8 mouse cellular contexts compared by ENCODE assay signal in the genomic region with DNA sequence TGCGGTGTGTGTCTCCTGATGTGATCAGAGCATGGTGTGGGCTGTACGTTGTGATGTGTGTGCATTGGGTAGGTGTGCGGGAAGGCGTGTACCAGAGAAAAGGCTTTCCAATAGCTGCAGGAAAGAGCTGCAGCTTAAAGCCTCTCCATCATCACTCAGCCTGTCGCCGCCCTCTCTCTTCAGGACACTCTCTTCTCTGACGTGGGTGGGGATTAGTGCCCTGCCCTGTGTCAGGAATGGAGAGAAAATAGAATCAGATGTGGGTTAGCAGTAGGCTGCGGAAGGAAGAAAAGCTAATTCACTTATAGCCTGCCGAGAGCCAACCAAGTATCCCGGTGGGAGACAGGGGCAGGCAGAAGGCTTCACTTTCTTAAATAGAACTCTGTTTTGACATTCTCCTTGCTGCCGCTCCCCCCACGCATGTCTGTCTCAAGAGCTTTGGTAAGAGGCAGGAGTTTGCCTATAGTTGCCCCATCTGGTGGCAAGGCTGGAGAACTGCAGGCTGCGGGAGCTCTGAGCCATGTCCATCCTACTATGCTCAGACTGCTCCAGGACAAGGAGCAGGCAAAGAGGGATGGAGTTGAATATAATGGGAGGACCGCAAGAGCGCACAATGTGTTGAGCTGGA. TPM values are rescaled to one million over a fixed set of nuclear protein-coding genes. Genes with fewer than 3 reads are reported as not detected.
A peak's percentile ranks its signal among the peaks of the same experiment; 100 is the strongest.
DNase-seq lines count a peak whose midpoint lies in the region; ATAC-seq and TF ChIP-seq lines count a peak whose summit lies in the region.

No protein-coding gene starts in this region.

- H3K27me3 ChIP-seq in embryonic facial prominence, embryonic 13.5 days: no peaks in the 10 kb centered on the region
- no peaks in the 10 kb centered on the region for H3K27me3 ChIP-seq in heart, adult 2 months (ENCODE audit: control insufficient read depth, insufficient read depth, low read length)
- no peaks in the 10 kb centered on the region for H3K27me3 ChIP-seq in kidney, adult 2 months (replicated peaks; ENCODE audit: control insufficient read depth, insufficient read depth, low read length)
- H3K27me3 ChIP-seq in limb, embryonic 11.5 days (ENCODE audit: control insufficient read depth, insufficient read depth, low read length): no peaks in the 10 kb centered on the region
- H3K27me3 ChIP-seq in midbrain, embryonic 14.5 days (ENCODE audit: control insufficient read depth, insufficient read depth, low read length): no peaks in the 10 kb centered on the region
- H3K27me3 ChIP-seq in small intestine, adult 2 months (ENCODE audit: control insufficient read depth, insufficient read depth, low read length): no peaks in the 10 kb centered on the region

- ATAC-seq in embryonic facial prominence, embryonic 13.5 days (ENCODE audit: insufficient number of reproducible peaks, insufficient read depth, low FRiP score, low TSS enrichment, low read depth): 0 out of 2 replicates have a peak, but pooled peaks have one; percentile 38
- no peak for ATAC-seq in limb, embryonic 11.5 days (ENCODE audit: insufficient number of reproducible peaks, low FRiP score, low TSS enrichment, low read depth)
- peak; percentile 38; the same call in 1 of the 2 replicates for ATAC-seq in midbrain, embryonic 14.5 days (ENCODE audit: low FRiP score, low TSS enrichment)

- 32% methylated on average over 15 of the region's 15 CpGs for WGBS in embryonic facial prominence, embryonic 13.5 days
- 28% methylated on average over 15 of the region's 15 CpGs for WGBS in heart, adult 2 months
- 40% methylated on average over 15 of the region's 15 CpGs for WGBS in kidney, adult 2 months
- WGBS in limb, embryonic 11.5 days: 42% methylated on average over 15 of the region's 15 CpGs
- WGBS in midbrain, embryonic 14.5 days: 38% methylated on average over 15 of the region's 15 CpGs
- 38% methylated on average over 15 of the region's 15 CpGs for WGBS in small intestine, adult 2 months

- no peak for TF ChIP-seq POLR2A in heart, adult 2 months (IDR thresholded peaks at IDR 0.05; ENCODE audit: insufficient read depth, low read depth, low read length)
- TF ChIP-seq POLR2A in kidney, adult 2 months (IDR thresholded peaks at IDR 0.05; ENCODE audit: low read depth, low read length): no peak
- TF ChIP-seq POLR2A in small intestine, adult 2 months (IDR thresholded peaks at IDR 0.05; ENCODE audit: low read depth, low read length): no peak

- peaks cover 21% of the 10 kb centered on the region for H3K4me1 ChIP-seq in embryonic facial prominence, embryonic 13.5 days
- H3K4me1 ChIP-seq in heart, adult 2 months (ENCODE audit: control insufficient read depth, insufficient read depth, low read length): no peaks in the 10 kb centered on the region; the same call in 1 of the 2 replicates
- H3K4me1 ChIP-seq in kidney, adult 2 months (ENCODE audit: control insufficient read depth, insufficient read depth, low read length): no peaks in the 10 kb centered on the region
- peaks cover 9% of the 10 kb centered on the region; the same call in 1 of the 2 replicates for H3K4me1 ChIP-seq in limb, embryonic 11.5 days (ENCODE audit: control insufficient read depth, insufficient read depth, low read length)
- peaks cover 12% of the 10 kb centered on the region for H3K4me1 ChIP-seq in midbrain, embryonic 14.5 days (ENCODE audit: control insufficient read depth, insufficient read depth, low read length)
- peaks cover 14% of the 10 kb centered on the region; the same call in 1 of the 2 replicates for H3K4me1 ChIP-seq in small intestine, adult 2 months (ENCODE audit: control insufficient read depth, insufficient read depth, insufficient read length, low read length)

- peak overlapping the region; percentile 54 for H3K4me2 ChIP-seq in embryonic facial prominence, embryonic 13.5 days
- no peak overlapping the region for H3K4me2 ChIP-seq in limb, embryonic 11.5 days (ENCODE audit: low read depth, severe bottlenecking)
- H3K4me2 ChIP-seq in midbrain, embryonic 14.5 days (ENCODE audit: low read length): peak overlapping the region; percentile 29

- peak; percentile 100; the same call in 1 of the 2 replicates for TF ChIP-seq CTCF in heart, adult 2 months (IDR thresholded peaks at IDR 0.05)
- TF ChIP-seq CTCF in kidney, adult 2 months (conservative IDR thresholded peaks at IDR 0.05; ENCODE audit: insufficient read depth, insufficient read length, low read depth, low read length): peak; percentile 89
- TF ChIP-seq CTCF in small intestine, adult 2 months (IDR thresholded peaks at IDR 0.05; ENCODE audit: extremely low read depth, insufficient read length, insufficient replicate concordance, low read depth, low read length): peak; percentile 89; the same call in 1 of the 2 replicates

- peaks cover 6% of the 10 kb centered on the region; the same call in 1 of the 2 replicates for H3K9me3 ChIP-seq in embryonic facial prominence, embryonic 13.5 days
- H3K9me3 ChIP-seq in limb, embryonic 11.5 days (ENCODE audit: control insufficient read depth, low read length): no peaks in the 10 kb centered on the region
- no peaks in the 10 kb centered on the region for H3K9me3 ChIP-seq in midbrain, embryonic 14.5 days (ENCODE audit: control insufficient read depth, low read length)

- no peak overlapping the region for H3K27ac ChIP-seq in embryonic facial prominence, embryonic 13.5 days
- no peak overlapping the region for H3K27ac ChIP-seq in heart, adult 2 months
- no peak overlapping the region for H3K27ac ChIP-seq in kidney, adult 2 months (ENCODE audit: insufficient read depth, low read depth, low read length)
- H3K27ac ChIP-seq in limb, embryonic 11.5 days (replicated peaks; ENCODE audit: low read depth, low read length): no peak overlapping the region
- no peak overlapping the region for H3K27ac ChIP-seq in midbrain, embryonic 14.5 days (replicated peaks; ENCODE audit: low read depth, low read length)
- no peak overlapping the region for H3K27ac ChIP-seq in small intestine, adult 2 months (ENCODE audit: insufficient read depth, low read depth, low read length)

- no peak overlapping the region for H3K4me3 ChIP-seq in embryonic facial prominence, embryonic 13.5 days
- H3K4me3 ChIP-seq in heart, adult 2 months: 0 out of 2 replicates have a peak overlapping the region, but pooled peaks have one; percentile 28
- H3K4me3 ChIP-seq in kidney, adult 2 months (ENCODE audit: insufficient read depth, low read depth, low read length): no peak overlapping the region
- no peak overlapping the region for H3K4me3 ChIP-seq in limb, embryonic 11.5 days (ENCODE audit: low read depth, low read length)
- no peak overlapping the region for H3K4me3 ChIP-seq in midbrain, embryonic 14.5 days (replicated peaks; ENCODE audit: low read depth, low read length)
- no peak overlapping the region for H3K4me3 ChIP-seq in small intestine, adult 2 months (ENCODE audit: low read depth, low read length)

- no peaks in the 10 kb centered on the region for H3K36me3 ChIP-seq in embryonic facial prominence, embryonic 13.5 days
- no peaks in the 10 kb centered on the region for H3K36me3 ChIP-seq in heart, adult 2 months (ENCODE audit: control insufficient read depth, insufficient read depth, low read length)
- no peaks in the 10 kb centered on the region for H3K36me3 ChIP-seq in kidney, adult 2 months (ENCODE audit: control insufficient read depth, insufficient read depth, low read length)
- no peaks in the 10 kb centered on the region for H3K36me3 ChIP-seq in limb, embryonic 11.5 days (ENCODE audit: control insufficient read depth, insufficient read depth, low read length)
- no peaks in the 10 kb centered on the region for H3K36me3 ChIP-seq in midbrain, embryonic 14.5 days (ENCODE audit: control insufficient read depth, insufficient read depth, low read length)
- no peaks in the 10 kb centered on the region for H3K36me3 ChIP-seq in small intestine, adult 2 months (ENCODE audit: control insufficient read depth, insufficient read depth, low read length)

- no peaks in the 10 kb centered on the region for H3K79me2 ChIP-seq in heart, adult 2 months (replicated peaks; ENCODE audit: control insufficient read depth, insufficient read depth, low read length)

- no peak overlapping the region for H3K9ac ChIP-seq in embryonic facial prominence, embryonic 13.5 days
- H3K9ac ChIP-seq in heart, adult 2 months (ENCODE audit: low read depth, low read length): no peak overlapping the region
- no peak overlapping the region for H3K9ac ChIP-seq in limb, embryonic 11.5 days (ENCODE audit: low read length)
- H3K9ac ChIP-seq in midbrain, embryonic 14.5 days (replicated peaks; ENCODE audit: low read length): no peak overlapping the region

- peak; percentile 83 for DNase-seq in 416B (ENCODE audit: low read depth)
- DNase-seq in adrenal gland, postnatal 36 days: peak; percentile 80 to 84
- DNase-seq in heart, adult 2 months: peak; percentile 79
- DNase-seq in kidney, adult 2 months: peak; percentile 74
- peak; percentile 86 for DNase-seq in limb, embryonic 11.5 days (ENCODE audit: low spot score)
- DNase-seq in midbrain, embryonic 14.5 days: peak; percentile 90

- intact Hi-C loops in heart, adult 2 months (cut with DNase I): loop anchor here (1.0 to 5.0 kb wide), 2 partner anchors 65 to 86 kb away; a partner anchor contains a TSS

- no peak; the same call in 1 of the 2 replicates for TF ChIP-seq EP300 in heart, adult 2 months (IDR thresholded peaks at IDR 0.05; ENCODE audit: insufficient read depth, low read depth, low read length)

RNA-seq across cellular contexts. Expression of a gene that starts 12.0 kb away (rescaled TPM):
- total RNA-seq in adrenal gland, postnatal 36 days (2021): 100 to 1,000 TPM; 162 to 243 TPM
- polyA plus RNA-seq in embryonic facial prominence, embryonic 13.5 days (2015; fragmentation: Nextera tagmentation; extraction: Ambion mirVana): 1.3 and 2.1 TPM in 2 replicates
- under 1 TPM; 0.43 to 0.60 TPM for total RNA-seq in heart, adult 2 months (2021)
- polyA plus RNA-seq in heart, adult 2 months (2012; rRNA removed): 0.06 and 1.4 TPM in 2 replicates
- polyA plus RNA-seq in kidney, adult 2 months (2012; rRNA removed): 0.11 and 0.55 TPM in 2 replicates
- polyA plus RNA-seq in limb, embryonic 11.5 days (2014; fragmentation: Nextera tagmentation; extraction: Ambion mirVana): 0.64 and 0.77 TPM in 2 replicates
- 0.46 and 0.86 TPM in 2 replicates for polyA plus RNA-seq in midbrain, embryonic 14.5 days (2014; fragmentation: Nextera tagmentation; extraction: Ambion mirVana)
- 12.4 and 19.1 TPM in 2 replicates for polyA plus RNA-seq in small intestine, adult 2 months (2012; rRNA removed)
